Mouse (Mus musculus): ENCODE measurements around the gene Rgs9.

- TF ChIP-seq CTCF (IDR thresholded peaks at IDR 0.05; ENCODE audit: extremely low read depth, insufficient read length, insufficient replicate concordance, low read depth, low read length) = no peak
- no peak for TF ChIP-seq POLR2A (IDR thresholded peaks at IDR 0.05; ENCODE audit: low read depth, low read length)
These were observed 26.5 kb downstream of the Rgs9 start for GRCm38 (mm10) chr11:109271399-109271798.

All from small intestine, adult 2 months (tissue).